Mouse (Mus musculus) R1 (cell line): ENCODE data around the gene Sec24b.
A peak's percentile ranks its signal among the peaks of the same experiment; 100 is the strongest.

Experiments used
- DNase-seq: peaks from one replicate; pipeline ENCODE4 v3.0.0-alpha.2; 2018; ENCODE audit warnings: low read depth, low spot score

Gene Sec24b

GRCm38 (mm10) chr3:129979510-129979909 is 81.8 kb downstream of the Sec24b start:
- no peak for DNase-seq

DNA sequence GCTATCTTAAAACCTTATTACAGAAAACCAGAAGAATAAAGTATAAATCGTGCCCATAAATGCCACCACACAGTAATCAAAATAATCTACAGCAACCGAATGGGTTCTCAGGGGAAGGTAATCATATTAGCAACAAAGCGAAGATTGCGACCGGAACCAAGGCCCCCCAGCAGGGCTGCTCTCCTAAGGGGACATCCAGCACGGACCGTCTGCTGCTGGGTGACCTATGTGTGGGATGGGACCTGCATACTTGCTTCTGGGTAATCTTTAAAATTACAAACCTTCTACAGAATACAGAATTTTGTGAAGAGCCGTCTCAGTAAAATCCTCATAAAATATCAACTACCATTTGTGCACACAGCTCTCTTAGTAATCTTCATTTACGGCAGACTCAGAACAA is 82.6 kb downstream of the Sec24b start:
- DNase-seq, result no peak

DNA sequence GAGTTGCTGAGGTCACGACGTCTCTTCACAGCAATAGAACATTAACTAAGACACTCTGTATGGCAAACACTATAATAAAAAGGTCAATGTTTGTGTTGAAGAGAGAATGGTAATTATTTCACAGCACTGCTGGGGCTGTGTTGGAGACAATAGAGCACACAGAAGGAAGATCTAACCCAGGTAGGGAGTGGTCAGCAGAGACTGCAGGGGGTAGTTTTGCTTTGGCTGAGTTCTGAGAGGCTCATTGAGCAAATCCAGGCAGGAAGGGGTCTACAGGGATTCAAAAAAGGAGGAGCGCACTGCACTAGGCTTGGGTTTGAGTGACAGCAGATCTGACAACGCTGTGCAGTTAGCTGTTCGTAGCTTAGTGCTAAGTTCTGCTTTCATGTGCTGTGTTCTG is 85.0 kb downstream of the Sec24b start:
- peak; percentile 59 for DNase-seq

GRCm38 (mm10) chr3:129970529-129971515 is 90.5 kb downstream of the Sec24b start:
- no peak for DNase-seq

GRCm38 (mm10) chr3:129969432-129970395 is 91.6 kb downstream of the Sec24b start, which contains the start of gene Mcub:
Mcub (minus strand) TSS chr3:129970206.
- peak; percentile 26 for DNase-seq

DNA sequence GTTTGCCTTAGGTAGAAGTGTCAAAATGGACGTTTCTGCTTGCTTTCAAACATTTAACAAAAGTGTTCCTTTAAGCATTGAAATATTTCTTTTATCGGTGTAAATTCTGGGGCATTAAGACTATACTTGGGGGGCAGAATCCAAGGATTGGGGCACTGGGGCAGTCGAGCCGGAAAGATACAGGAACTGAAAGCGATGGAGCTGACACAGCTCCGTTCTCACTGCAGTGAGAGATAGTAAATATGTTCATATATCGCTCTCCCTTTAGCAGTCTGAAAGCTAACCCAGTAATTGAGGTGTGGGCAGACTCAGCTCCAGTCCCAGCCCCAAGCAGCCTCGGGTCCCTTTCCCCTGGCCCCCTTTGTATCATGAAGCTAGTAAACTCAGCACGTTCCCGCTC is 92.3 kb downstream of the Sec24b start:
- DNase-seq, result no peak

- no peak for DNase-seq
Observed at GRCm38 (mm10) chr3:129967874-129968273, 93.5 kb downstream of the Sec24b start.

DNA sequence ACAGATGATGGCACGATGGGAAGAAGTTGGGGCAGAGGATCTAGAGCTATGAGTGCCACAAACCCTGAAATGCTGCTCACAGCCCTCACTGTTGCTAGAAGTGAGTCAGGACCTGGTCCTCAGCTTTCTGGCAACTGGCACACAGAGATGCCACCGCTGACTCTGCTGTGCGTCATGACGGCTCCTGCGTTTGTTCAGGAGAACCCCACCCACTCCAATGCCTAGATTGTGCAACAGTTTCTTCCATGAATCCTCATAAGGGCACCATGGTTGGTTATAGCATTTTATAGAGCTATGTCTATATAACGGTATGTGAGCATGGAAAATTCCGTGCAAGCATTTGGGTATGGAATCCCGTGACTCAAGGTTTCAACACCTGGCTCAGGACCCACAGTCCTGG is 96.7 kb downstream of the Sec24b start:
- no peak for DNase-seq

DNA sequence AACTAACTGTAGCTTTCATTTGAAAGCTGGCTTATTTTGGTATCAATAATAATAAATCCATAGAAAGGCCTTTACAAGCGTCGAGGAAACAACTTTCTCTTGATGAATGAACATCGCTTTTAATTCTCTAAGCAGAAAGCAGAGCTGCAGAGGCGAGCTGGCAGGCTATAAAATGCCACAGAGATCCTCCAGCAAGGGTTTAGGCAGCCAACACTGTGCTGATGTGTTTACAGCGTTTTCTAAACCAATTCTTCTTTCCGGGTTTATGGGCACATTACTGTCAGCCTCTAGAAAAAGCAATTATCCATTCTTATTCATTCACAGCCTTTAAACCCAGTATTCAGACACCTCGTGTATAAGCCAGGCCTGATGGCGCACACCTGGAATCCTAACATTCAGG is 98.8 kb downstream of the Sec24b start:
- DNase-seq, result no peak

GRCm38 (mm10) chr3:129953296-129953695 is 108.1 kb downstream of the Sec24b start:
- no peak for DNase-seq

DNA sequence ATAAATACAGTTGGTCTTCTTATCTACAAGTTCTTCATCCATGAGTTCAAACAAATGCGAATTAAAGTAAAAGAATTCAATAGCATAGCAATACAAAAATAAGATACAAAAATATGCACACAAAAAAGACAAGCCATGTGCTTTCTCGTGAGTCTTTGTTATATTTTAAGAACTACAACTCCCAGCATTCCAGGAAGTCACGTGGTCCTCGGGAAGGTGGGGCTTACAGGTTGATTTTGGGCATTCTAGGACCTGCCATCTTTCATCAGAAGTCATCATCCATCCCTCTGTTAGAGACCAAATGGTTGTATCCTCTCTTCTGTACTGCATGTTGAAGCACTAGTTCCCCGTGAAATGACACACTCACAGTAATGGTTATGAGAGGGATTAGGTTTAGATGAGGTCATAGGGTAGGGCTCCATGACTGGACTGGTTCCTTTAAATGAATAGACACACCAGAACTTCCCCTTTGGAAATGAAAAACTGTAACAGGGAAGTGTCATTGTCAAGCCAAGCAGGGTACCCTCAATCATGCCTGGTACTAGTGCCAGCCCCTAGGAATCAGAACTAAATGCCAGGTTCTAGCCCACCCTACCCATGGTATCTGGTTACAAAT is 112.1 kb downstream of the Sec24b start:
- peak; percentile 22 for DNase-seq

GRCm38 (mm10) chr3:129948359-129948758 is 113.0 kb downstream of the Sec24b start:
- DNase-seq, result no peak

- DNase-seq, result no peak
Observed at GRCm38 (mm10) chr3:129946217-129946914, 115.0 kb downstream of the Sec24b start.

- DNase-seq, result no peak
Observed at GRCm38 (mm10) chr3:129943813-129944212, 117.5 kb downstream of the Sec24b start.

DNA sequence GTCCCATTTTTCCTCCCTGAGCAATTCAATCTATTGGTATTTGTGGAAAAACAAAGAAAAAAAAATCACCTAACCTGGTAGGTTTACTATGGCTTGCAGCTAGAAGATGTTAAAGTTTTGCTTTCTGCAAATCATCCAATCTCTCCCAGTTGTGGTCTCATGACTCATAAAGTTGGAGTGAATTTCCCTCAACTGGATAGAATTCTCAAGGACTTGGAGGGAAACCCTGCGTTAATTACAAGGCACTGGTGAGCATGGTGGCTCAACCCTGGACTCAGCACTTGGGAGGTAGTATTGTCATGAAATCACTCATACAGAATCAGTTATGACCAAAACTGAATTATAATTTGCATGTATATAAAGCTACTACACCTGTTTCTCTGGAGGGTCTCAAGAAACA is 120.1 kb downstream of the Sec24b start:
- no peak for DNase-seq

- no peak for DNase-seq
Observed at GRCm38 (mm10) chr3:129940780-129941179, 120.6 kb downstream of the Sec24b start.

- no peak for DNase-seq
Observed at GRCm38 (mm10) chr3:129939058-129939457, 122.3 kb downstream of the Sec24b start.

DNA sequence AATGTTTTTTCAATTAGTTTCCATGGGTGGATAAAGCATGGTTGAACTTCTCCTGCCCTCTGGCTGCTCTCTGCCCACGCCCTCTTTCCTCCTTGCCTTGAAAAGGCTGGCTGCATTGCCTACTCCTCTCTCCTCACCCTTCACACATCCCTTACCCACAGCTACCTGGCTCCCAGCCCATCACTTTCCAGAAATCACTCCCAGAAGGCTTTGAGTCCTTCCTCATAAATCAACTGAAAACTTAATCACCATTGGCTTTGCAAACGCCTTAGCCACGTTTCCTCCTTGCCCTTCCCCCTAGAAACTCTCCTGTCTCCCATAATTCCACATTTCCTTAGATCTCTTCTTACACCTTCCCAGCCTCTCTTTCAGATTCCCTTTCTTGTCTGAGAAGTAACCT is 123.5 kb downstream of the Sec24b start:
- no peak for DNase-seq

DNA sequence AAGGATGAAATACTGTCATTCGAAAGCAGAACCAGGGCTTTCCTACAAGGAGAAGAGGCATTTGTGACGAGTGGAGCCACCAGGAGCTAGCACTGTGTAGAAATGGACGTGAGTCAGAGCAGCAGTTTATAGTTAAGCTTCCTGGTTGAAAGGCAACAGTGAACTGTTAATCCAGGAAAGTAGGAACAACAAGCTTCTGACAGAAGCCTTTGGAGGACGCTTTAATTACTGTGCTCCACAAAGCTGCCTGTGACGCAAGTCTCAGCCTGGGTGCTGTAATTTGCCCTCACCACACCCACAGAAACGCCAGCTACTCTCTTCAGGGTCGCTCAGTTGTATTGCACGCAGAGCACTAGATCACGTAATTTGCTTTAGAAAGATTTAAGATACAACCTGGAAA is 124.8 kb downstream of the Sec24b start:
- no peak for DNase-seq
